ENCODE assay signal across 8 mouse cellular contexts in genomic region chr11:50421461-50421860, GRCm38 (mm10). TPM values are rescaled to one million over a fixed set of nuclear protein-coding genes. Genes with fewer than 3 reads are reported as not detected.
DNase-seq lines count a peak whose midpoint lies in the region; ATAC-seq and TF ChIP-seq lines count a peak whose summit lies in the region.

No protein-coding gene starts in this region.

- peak overlapping the region; percentile 26; the same call in 1 of the 2 replicates for H3K27ac ChIP-seq in lung, embryonic 15.5 days
- H3K27ac ChIP-seq in forebrain, embryonic 12.5 days, result no peak overlapping the region
- no peak overlapping the region for H3K27ac ChIP-seq in limb, embryonic 12.5 days
- no peak overlapping the region for H3K27ac ChIP-seq in olfactory bulb, adult 2 months (ENCODE audit: insufficient read depth, low read depth, low read length)

- no peak for TF ChIP-seq POLR2A in olfactory bulb, adult 2 months (IDR thresholded peaks at IDR 0.05; ENCODE audit: insufficient read depth, low read depth, low read length)

- no peak for DNase-seq in lung, postnatal 14 days
- DNase-seq in spleen, adult 12 weeks (ENCODE audit: low spot score), result no peak
- no peak for DNase-seq in right cerebral cortex, postnatal 10 days (ENCODE audit: low spot score in 2 of 2)
- no peak for DNase-seq in left cerebral cortex, postnatal 14 days (ENCODE audit: low spot score in 2 of 2)

- no peaks in the 10 kb centered on the region for H3K27me3 ChIP-seq in lung, embryonic 15.5 days
- no peaks in the 10 kb centered on the region for H3K27me3 ChIP-seq in forebrain, embryonic 12.5 days
- H3K27me3 ChIP-seq in limb, embryonic 12.5 days, result no peaks in the 10 kb centered on the region

- H3K9me3 ChIP-seq in lung, embryonic 15.5 days, result no peaks in the 10 kb centered on the region
- H3K9me3 ChIP-seq in forebrain, embryonic 12.5 days, result no peaks in the 10 kb centered on the region
- H3K9me3 ChIP-seq in limb, embryonic 12.5 days, result no peaks in the 10 kb centered on the region

- peaks cover 8% of the 10 kb centered on the region; the same call in 1 of the 2 replicates for H3K36me3 ChIP-seq in lung, embryonic 15.5 days
- peaks cover 27% of the 10 kb centered on the region for H3K36me3 ChIP-seq in forebrain, embryonic 12.5 days (replicated peaks)
- peaks cover 27% of the 10 kb centered on the region for H3K36me3 ChIP-seq in limb, embryonic 12.5 days

- no peak for TF ChIP-seq CTCF in olfactory bulb, adult 2 months (IDR thresholded peaks at IDR 0.05; ENCODE audit: insufficient read depth, low read depth, low read length)

- peaks cover 9% of the 10 kb centered on the region; the same call in 1 of the 2 replicates for H3K4me1 ChIP-seq in lung, embryonic 15.5 days
- peaks cover 6% of the 10 kb centered on the region for H3K4me1 ChIP-seq in forebrain, embryonic 12.5 days
- peaks cover 10% of the 10 kb centered on the region; the same call in 1 of the 2 replicates for H3K4me1 ChIP-seq in limb, embryonic 12.5 days (replicated peaks)
- H3K4me1 ChIP-seq in olfactory bulb, adult 2 months (ENCODE audit: control insufficient read depth, insufficient read depth, low read length), result peaks cover 9% of the 10 kb centered on the region

- intact Hi-C loops in left cerebral cortex, postnatal 14 days (cut with DNase I), result no loop called here

- ATAC-seq in lung, embryonic 15.5 days (ENCODE audit: borderline replicate concordance, extremely low read depth, low FRiP score, low TSS enrichment), result peak; percentile 21; the same call in 1 of the 2 replicates
- ATAC-seq in forebrain, embryonic 12.5 days (ENCODE audit: low FRiP score), result peak; percentile 42; the same call in 1 of the 2 replicates
- peak; percentile 29; the same call in 1 of the 2 replicates for ATAC-seq in limb, embryonic 12.5 days (ENCODE audit: insufficient number of reproducible peaks, insufficient read depth, low FRiP score, low TSS enrichment, low read depth)

- 39% methylated on average over 5 of the region's 5 CpGs for WGBS in lung, embryonic 15.5 days
- 44% methylated on average over 5 of the region's 5 CpGs for WGBS in forebrain, embryonic 12.5 days
- 40% methylated on average over 5 of the region's 5 CpGs for WGBS in limb, embryonic 12.5 days
- WGBS in olfactory bulb, adult 2 months, result 46% methylated on average over 5 of the region's 5 CpGs

- peak overlapping the region; percentile 72 for H3K4me2 ChIP-seq in lung, embryonic 15.5 days
- peak overlapping the region; percentile 63 for H3K4me2 ChIP-seq in forebrain, embryonic 12.5 days
- peak overlapping the region; percentile 75 for H3K4me2 ChIP-seq in limb, embryonic 12.5 days

- H3K9ac ChIP-seq in lung, embryonic 15.5 days, result peak overlapping the region; percentile 25; the same call in 1 of the 2 replicates
- H3K9ac ChIP-seq in forebrain, embryonic 12.5 days, result no peak overlapping the region; the same call in 1 of the 2 replicates
- H3K9ac ChIP-seq in limb, embryonic 12.5 days (replicated peaks), result peak overlapping the region; percentile 45; the same call in 1 of the 2 replicates

- H3K4me3 ChIP-seq in lung, embryonic 15.5 days, result peak overlapping the region; percentile 39
- peak overlapping the region; percentile 39 for H3K4me3 ChIP-seq in forebrain, embryonic 12.5 days (replicated peaks)
- peak overlapping the region; percentile 43 for H3K4me3 ChIP-seq in limb, embryonic 12.5 days (replicated peaks)
- peak overlapping the region; percentile 31 for H3K4me3 ChIP-seq in olfactory bulb, adult 2 months (ENCODE audit: insufficient read depth, low read depth, low read length)

RNA-seq across cellular contexts. Expression of gene Rufy1, which starts 9.5 kb away (rescaled TPM):
- polyA plus RNA-seq in lung, embryonic 15.5 days (2015; fragmentation: Nextera tagmentation; extraction: Ambion mirVana), result 21.4 and 24.9 TPM in 2 replicates
- 30.7 and 31.5 TPM in 2 replicates for polyA plus RNA-seq in forebrain, embryonic 12.5 days (2016; fragmentation: Nextera tagmentation; extraction: Ambion mirVana)
- polyA plus RNA-seq in limb, embryonic 12.5 days (2016; fragmentation: Nextera tagmentation; extraction: Ambion mirVana), result 28.1 and 32.0 TPM in 2 replicates
- polyA plus RNA-seq in olfactory bulb, adult 2 months (2012; ENCODE audit: insufficient read depth, insufficient read length, low replicate concordance, missing spikeins), result not detected in 2 replicates
- total RNA-seq in left cerebral cortex, postnatal 14 days (2021), result 10 to 100 TPM; 25.5 to 25.8 TPM

RNA-seq across cellular contexts. Expression of gene Hnrnph1, which starts 44.7 kb away (rescaled TPM):
- 489 and 493 TPM in 2 replicates for polyA plus RNA-seq in lung, embryonic 15.5 days (2015; fragmentation: Nextera tagmentation; extraction: Ambion mirVana)
- polyA plus RNA-seq in forebrain, embryonic 12.5 days (2016; fragmentation: Nextera tagmentation; extraction: Ambion mirVana), result 734 and 740 TPM in 2 replicates
- 636 and 669 TPM in 2 replicates for polyA plus RNA-seq in limb, embryonic 12.5 days (2016; fragmentation: Nextera tagmentation; extraction: Ambion mirVana)
- polyA plus RNA-seq in olfactory bulb, adult 2 months (2012; ENCODE audit: insufficient read depth, insufficient read length, low replicate concordance, missing spikeins), result 611 and 1,562 TPM in 2 replicates
- 100 to 1,000 TPM; 201 to 225 TPM for total RNA-seq in left cerebral cortex, postnatal 14 days (2021)
